Mouse (Mus musculus) telencephalon, adult 2 months (tissue): ENCODE results near the gene Gm5935.
"Not testable (repeated sequence)": the region's sequence is repeated elsewhere in the genome, so short reads cannot be mapped to it uniquely, and the experiment has no call there.

Source experiments
- DNase-seq: peaks from one replicate; pipeline ENCODE4 v3.0.0-alpha.2; 2011; ENCODE audit warnings: low read depth, low spot score

Gene Gm5935

GRCm38 (mm10) chrX:24775064-24775463, at the start of gene Gm5935:
Gm5935 (minus strand) TSS chrX:24775164.
- DNase-seq, result not testable (repeated sequence)
